Mouse (Mus musculus) layer of hippocampus, adult 9-10 months (tissue): ENCODE measurements around the gene Smim27.
A peak's percentile ranks its signal among the peaks of the same experiment; 100 is the strongest.

ENCODE experiments used
- DNase-seq: peaks from one replicate; pipeline ENCODE4 v3.0.0; 2022; ENCODE audit warnings: low spot score

Smim27 gene

DNA sequence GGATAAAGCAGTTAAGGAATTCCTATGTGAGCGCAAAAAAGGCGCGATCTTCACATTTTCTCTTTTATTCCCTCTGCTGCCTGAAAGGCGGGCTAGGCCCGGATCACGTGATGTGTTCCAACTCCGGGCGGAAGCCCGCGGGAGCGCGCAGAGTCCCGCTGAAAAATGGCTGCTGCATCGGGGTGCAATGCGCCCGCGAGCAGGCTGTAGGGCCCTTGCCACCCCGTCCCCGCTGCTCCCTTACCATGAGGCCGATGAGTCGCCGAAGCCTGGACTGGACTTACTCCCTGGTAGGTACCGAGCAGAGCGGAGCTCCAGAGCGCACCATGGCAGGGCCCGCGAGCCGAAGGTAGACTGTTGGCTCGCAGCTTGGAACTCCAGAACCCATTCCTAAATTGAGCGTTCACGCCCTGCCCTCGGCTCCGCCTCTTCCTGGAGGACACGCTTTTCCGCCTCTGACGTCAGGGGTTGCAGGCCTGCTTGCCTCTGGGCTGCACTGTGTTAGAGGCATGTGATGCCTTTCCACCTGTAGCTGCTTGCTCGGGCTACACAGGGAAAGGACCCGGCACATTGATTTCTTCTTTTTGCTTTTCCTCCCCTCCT, at the start of gene Smim27, which contains the start of gene Topors:
TSS of gene Smim27 (plus strand) at position 150 of the 603 bp plus-strand sequence.
TSS of gene Topors (minus strand) at position 421 of the 603 bp plus-strand sequence.
- peak; percentile 88 for DNase-seq

DNA sequence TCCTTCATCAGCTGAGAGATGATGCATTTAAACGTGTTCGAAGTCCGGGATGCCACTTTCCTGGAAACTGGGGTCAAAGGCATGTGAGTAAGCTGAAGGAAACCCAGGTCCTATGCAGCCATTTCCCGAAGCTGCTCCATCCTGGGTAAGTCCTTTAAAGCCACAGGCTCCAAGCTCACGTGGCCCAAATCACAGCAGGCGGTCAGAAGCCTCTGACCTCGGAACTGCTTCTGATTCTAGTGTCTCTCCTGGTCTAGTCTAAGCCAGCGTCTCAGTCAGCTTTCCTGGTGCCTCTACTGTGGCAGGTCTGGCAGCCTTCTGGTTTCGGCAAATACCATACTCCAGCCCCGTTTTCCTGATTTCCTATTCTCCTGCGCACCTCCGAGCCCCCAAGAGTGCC, 48.9 kb upstream of the Smim27 start:
- DNase-seq = no peak

DNA sequence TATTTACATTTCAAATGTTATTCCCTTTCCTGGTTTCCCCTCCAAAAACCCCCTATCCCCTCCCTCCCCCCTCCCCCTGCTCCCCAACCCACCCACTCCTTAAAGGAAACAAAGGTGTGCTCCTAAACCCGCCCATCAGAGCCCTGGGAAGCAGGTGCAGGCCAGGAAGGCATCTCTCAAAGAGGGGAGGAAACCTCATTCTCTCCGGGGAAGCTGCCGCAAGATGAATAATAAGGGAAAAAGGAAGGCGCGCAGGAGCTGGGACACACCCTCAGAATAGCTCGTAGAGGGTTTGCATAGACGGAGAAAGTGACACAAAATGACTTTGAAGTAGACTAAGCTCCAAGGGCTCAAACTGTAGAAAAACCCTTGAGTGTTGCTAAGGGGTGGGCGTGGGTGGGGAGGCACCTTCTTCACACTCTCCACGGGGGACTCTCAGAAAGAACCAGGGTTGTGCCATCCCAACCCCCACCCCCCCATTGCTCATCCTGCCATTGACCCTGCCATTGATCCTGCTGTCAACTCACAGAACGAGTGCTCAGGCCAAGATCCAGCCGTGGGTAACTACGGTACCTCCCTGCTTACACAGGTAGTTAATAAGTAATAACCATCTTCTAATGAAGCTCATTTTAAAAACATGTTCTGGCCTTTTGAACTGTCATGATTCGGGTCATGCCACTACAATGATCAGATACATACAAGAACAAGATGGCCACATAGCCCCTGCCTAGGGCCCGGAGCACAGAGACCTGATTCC, 48.2 kb upstream of the Smim27 start:
- no peak for DNase-seq

DNA sequence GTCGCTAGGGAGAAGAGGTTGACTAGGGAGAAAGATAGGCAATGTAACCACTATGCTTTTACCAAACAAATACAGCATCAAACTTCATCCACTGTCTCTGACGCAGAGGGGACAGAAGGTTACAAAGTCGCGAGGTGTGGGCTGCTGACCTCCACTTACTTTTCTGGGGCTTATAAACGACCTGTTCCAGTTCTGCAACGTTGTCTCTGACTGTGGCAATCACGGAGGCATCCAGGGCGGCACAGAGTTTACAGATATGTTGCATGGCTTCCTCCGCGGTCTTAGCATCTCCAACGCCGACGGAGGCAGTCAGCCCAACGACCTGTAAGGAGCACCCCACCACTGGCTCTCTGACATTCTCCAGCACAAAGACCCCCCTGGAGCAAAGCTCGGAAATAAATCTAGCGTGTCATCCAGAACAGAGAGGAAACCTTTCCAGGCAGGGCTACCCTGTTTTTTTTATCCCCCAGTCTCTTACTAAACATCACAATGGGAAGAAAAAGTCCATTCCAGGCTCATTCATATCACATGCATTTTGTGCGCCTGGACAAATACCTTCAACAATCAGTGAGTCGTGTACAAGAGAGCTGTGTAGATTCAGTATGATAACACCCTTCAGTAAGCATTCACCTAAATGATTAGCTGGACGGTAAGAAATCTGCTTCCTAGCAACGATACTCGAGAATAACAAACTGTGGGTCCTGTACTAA, 47.3 kb upstream of the Smim27 start:
- no peak for DNase-seq

DNA sequence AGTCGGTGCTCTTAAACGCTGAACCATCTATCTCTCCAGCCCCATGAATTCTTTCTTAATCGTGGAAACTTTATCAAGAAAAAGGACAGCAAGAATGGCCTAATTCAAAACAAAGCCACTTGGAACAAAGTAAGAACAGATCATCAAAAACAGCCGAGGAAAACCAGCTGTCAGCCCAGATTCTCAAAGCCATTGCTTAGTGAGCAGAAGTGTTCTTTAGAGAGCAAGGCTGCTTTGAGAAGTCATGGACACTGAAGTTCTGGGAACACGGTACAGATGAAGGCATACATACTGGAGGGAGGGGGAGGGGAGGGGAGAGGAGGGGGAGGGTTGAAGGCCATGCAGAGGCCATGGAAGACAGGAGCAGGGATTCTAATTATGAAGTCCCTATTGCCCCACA, 43.3 kb upstream of the Smim27 start:
- DNase-seq = no peak

DNA sequence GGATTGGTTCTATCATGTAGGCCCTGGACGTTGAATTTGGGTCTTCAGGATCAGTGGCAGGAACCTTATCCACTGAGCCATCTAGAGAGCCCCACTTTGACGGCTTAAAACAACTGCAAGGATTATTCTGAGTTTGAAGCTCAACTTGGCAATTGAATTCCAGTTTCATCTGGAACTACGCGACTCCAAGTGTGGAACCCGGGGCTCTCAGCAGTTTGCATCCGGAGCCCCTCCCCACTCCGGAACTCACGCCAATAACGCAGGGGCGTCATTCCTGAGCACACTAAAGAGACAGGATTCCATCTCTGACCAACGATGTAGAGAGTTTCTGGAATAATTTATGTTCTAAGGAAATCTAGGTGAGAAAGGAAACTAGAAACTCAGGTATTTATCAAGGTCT, 42.2 kb upstream of the Smim27 start:
- DNase-seq = no peak

DNA sequence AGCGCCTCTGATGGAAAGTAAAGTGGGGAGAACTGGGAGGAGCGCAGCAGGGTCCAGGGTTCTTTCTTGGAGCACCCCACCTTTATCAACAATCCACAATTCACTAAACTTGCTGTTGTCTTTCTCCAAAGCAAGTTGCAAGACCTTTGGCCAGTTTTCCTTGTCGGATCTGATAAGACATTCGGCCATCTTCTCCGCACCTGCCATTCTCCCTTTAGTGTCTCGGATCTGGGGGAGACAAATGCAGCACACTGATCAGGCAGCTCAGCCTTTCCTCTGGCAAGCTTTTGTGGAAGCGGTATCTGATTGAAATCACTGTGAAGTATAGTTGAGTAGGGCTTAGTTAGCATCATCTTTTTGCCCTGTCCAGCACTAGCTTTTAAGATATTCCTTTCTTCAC, 41.5 kb upstream of the Smim27 start:
- no peak for DNase-seq

DNA sequence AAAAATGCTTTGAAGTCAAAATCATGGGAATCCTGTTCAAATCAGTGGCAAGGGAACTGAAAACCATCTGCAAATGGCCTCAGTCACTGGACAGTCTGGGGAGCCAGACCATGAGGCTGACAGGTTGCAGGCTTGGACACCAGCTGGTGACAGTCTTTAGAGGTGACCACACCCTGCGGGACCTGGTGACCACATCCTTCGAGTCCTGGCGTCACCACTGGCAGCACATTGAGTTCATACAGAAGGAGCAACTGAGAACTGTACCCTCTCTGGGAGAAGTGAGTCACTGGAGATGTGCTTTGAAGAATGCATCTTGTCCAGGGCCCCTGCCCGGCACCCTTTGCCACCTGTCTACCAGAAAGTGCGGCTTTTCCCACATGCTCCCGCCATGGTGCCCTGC, 39.7 kb upstream of the Smim27 start:
- DNase-seq = no peak

DNA sequence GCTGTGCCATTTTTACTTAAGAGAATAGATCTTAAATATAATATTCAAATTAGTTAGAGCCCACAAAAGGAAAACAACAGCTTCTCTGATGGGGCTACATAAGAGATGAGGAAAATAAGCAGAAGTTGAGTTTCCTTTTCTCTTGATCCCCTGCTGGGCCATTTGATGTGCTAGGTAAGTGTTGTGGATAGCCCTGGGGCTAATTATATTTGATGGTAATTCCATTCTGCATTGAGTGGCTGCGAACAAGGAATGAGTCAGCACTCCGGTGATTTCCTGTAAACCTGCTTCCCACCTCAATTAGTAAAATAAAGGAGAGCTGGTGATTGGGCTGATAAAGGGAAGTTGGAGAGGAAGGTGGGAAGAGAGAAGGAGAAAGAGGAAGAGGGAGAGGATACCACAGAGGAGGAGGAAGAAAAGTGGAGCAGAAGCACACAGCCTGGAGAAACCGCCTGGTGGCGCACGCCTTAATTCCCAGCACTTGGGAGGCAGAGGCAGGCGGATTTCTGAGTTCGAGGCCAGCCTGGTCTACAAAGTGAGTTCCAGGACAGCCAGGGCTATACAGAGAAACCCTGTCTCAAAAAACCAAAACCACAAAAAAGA, 36.2 kb upstream of the Smim27 start:
- DNase-seq = no peak

DNA sequence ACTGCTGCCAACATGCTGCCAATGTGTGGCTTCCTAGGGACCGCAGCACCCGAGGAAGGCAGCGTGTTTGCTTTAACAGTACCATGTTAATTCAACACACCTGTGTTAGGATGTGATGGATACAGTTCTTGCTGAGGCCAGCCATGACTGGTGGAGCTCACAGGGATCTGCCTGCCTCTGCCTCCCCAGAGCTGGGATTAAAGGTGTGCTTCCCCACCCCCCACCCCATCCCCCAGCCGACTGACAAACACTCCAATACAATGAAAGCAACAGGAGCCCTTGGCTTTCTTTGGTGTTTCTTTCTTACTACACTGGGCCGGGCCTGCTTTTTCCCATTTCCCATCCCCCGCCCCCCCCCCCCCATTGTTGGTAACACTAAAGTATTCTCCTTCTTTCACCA, 35.1 kb upstream of the Smim27 start:
- DNase-seq = no peak

DNA sequence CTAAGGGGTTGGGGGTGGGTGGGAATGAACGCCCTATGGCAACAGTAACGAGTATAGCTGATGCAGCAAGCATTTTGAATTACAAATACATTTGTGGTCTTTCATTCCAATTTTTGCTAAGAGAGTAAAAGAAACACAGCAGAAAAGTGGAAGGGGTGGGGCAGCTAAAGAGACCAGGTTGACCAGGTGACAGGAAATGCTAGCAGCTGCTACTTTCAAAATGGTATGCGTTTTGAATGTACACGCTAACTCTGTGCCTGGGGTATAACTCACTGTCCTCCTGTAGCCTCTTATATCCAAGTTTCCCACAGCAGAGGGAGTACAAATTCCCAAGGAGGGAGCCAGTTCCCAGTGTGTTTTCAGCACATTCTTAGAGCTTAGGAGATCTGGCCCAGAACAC, 32.5 kb upstream of the Smim27 start:
- no peak for DNase-seq

DNA sequence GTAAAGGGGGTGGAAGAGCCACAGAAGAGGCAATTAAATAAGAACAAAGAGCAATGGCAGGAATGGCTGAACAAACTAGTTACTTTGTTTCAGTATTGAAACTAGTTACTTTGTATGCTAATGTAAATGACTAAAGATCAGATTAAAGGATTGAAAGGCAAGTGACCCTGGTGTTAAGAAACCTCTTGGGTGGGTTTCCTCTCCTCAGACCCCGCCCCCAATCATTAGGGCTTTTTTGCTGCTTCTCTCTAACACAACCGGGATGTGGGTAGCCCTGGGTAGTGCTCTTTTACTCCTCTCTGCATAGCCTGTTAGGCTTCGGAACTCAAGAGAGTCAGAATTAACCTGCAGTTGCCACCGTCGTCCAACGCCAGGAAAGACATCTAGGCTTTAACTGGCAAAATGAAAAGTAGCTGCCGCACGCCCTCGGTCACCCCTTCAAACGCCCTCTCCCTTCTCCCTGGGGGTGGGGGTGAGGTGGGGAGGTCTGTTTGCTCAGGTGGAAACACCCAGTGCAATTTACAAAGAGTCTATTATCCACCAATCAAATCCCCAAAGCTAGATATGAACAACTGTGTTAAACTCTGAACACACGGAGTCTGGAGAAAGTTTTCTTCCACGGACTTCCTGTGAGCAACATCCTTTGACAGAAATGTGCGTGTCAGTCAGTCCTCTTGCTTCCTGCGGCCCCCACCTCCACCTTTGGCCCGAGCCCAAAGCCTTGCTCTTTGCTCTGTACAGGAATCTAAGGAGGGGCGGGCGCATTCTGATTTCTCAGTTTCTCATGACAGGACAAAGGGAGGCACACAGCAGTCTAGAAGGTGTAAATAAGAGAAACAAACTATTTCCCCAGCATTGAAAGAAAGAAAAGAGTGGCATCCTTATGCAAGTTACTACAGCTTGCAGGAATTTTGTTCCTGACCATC, 30.6 kb upstream of the Smim27 start:
- no peak for DNase-seq

DNA sequence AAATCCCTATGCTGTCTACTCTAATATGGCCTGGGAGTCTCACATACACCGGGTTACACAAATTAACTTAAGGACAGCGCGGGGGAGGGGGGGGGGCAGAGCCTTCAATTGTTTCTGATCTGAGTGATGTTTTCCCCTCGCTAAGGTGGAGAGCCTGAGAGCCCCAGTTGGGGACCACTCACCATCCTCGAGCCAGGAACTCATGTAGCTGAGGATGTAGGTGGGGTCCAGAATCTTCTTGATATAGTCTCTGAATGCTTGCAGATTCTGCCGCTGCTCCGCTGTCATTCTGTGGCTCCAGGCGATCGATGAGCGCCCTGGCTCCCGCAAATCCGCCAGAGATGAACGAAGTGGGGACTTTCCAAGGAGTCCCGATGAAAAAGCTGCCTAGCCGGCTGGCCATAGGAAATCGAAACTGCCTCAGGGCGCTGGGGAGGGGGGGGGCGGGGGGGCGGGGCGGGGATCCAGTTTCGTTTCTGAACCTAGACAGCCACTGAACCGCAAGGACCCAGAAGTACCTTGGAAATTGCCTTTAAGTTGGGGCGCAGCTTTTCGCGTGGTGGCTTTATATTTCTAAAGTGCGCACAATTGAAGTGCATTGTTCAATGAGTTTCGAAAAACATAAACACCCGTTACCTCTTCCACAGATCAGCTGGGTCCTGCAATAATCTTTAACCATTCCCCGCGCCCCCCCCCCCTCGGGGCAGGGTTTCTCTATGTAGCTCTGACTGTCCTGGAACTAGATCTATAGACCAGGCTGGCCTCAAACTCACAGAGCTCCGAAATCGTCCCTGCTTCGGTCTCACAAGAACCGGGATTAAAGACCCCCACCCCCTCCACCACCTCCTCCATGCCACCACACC, 29.7 kb upstream of the Smim27 start, which contains the start of gene Ddx58:
TSS of gene Ddx58 (minus strand) at position 420 of the 863 bp plus-strand sequence.
- no peak for DNase-seq

DNA sequence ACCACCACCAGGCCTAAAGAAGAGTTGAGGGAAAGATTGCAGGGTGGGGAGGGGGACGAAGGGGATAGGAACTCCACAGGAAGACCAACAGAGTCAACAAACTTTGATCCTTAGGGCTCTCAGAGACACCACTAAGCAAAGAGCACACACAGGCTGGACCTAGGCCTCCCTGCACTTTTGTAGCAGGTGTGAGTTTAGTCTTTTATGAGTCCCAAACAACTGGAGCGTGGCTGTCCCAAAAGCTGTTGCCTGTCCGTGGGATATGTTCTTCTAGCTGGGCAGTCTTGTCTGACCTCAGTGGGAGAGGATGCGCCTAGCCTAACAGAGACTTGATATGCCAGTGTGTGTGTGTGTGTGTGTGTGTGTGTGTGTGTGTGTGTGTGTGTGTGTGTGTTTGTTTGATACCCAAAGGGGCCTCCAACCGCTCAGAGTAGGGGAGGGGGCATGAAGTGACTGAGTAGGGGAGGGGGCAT, 29.1 kb upstream of the Smim27 start:
- no peak for DNase-seq

DNA sequence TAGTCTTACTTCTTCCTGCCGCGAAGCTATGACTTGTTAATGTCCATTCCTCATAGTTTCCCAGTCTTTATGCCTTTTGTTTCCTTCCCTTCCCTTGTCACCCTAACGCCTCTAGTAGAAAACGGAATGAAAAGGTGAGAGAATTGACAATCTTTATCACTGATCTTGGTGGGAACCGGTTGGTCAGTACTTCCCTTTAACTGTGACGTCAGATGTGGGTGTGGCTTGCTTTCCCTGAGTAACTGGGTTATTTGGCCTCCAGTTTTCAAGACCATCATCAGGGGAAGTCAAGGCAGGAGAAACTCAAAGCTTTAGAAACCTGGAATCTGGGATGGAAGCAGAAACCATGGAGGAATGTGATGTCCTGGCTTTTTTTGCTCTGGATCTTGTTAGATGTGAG, 27.5 kb upstream of the Smim27 start:
- DNase-seq = no peak

DNA sequence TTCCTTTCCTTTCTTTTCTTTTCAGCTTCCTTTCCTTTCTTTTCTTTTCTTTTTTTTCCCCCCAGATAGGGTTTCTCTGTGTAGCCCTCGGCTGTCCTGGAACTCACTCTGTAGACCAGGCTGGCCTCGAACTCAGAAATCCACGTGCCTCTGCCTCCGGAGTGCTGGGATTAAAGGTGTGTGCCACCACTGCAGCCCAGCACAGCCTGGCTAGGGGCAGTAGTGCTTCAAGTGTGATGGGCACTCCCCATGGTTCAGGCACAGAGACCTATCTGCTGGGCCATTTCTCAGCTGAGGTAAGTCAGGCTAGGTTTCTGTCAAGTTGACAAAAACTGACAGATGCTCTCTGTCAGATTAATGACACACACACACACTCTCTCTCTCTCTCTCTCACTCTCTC, 26.4 kb upstream of the Smim27 start:
- DNase-seq = no peak

DNA sequence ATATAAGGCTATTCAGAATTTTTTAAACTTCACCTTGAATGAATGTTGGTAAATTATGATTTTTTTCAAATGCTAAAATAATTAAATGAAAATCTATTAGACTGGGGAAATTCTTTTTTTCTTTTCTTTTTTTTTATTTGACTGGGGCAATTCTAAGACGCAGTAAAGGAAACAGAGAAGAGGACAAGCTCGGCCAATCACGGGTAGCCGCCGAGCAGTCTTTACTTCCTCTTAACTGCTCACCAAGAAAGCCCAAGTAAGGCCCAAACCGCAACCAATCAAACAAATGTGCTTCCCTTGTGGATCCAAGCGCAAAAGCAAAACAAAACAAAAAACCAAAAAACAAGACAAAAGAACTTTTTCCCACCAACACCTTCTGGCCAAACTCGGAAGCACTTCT, 25.3 kb upstream of the Smim27 start:
- no peak for DNase-seq

DNA sequence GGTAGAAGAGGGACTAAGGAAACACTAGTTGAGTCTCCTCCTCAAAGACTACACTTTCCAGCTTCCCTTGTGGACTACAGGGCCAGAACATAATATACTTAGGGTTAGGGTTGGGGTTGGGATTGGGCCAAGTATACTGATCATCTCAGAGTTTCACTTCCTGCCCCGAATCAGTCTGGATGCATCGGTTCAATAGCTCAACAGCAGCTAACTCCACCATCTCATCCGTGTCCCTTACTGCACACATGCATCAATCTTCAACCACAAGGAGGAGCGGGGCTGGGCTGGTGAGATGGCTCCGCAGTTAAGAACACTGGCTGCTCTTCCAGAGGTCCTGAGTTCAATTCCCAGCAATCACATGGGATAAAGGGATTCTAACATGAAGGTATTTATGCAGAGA, 18.4 kb upstream of the Smim27 start:
- no peak for DNase-seq

DNA sequence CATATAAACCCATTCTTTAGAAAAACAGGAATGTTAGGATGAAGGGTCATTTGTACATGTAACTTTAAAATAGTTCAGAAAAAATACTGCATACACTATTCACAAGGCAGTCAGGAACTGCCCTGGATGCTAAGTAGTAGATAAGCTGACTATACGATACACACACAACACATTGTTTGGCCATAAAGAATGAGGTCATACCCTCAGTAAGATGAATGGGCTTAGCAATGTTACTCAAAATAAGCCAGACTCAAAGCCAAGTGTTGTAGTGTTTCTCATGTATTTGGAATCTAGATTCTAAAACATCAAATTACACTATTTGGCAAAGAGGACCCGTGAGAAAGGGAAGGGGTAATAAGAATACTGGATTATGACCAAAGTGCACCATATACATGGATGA, 15.6 kb upstream of the Smim27 start:
- DNase-seq = no peak

DNA sequence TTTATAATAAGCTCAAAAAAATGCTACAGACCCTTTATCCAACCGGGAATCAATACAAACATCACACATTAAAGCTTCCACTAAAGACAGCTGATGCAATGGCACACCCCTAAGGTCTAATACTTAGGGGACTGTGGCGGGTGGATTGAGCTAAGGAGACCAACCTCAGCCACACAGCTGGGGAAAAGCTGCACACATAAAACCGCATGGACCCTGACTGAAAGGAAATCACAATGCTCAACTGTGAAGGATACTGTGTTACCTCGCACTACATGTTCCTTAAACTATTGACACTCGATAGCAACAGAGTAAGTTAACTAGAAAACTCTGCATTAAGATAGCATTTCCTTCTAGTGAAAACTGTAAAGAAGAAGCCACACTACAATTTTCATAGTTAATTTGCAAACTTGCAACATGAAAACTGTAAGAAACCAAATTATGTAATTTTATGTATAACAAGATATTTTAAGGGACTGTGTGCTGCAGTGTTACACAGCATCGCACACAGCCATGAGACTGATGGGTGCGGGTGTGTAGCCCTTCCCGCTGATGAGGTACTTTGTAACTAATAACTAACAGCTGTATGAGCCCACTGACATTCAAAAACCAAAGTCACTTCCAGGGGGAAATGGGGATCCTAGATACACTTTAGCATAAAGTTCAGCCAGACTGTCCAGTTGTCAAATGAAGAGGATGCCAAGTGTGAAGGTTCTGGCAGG, 14.8 kb upstream of the Smim27 start:
- no peak for DNase-seq
